8 mouse cellular contexts compared by ENCODE assay signal in genomic region chr1:164217791-164218685, GRCm38 (mm10). TPM values are rescaled to one million over a fixed set of nuclear protein-coding genes. Genes with fewer than 3 reads are reported as not detected.
DNase-seq lines count a peak whose midpoint lies in the region; ATAC-seq and TF ChIP-seq lines count a peak whose summit lies in the region.

No protein-coding gene starts in this region.

- no peak for ATAC-seq in CD4-positive, CD25-positive, alpha-beta regulatory T cell, adult 4 months
- no peak for ATAC-seq in kidney, postnatal 0 days (replicated peaks; ENCODE audit: low FRiP score, low read depth)
- ATAC-seq in liver, embryonic 15.5 days (ENCODE audit: insufficient read depth): no peak

- no peak for TF ChIP-seq CTCF in kidney, postnatal 0 days (IDR thresholded peaks at IDR 0.05; ENCODE audit: low read depth)
- TF ChIP-seq CTCF in kidney, adult 2 months (conservative IDR thresholded peaks at IDR 0.05; ENCODE audit: insufficient read depth, insufficient read length, low read depth, low read length): no peak
- no peak for TF ChIP-seq CTCF in brain, embryonic 14.5 days (IDR thresholded peaks at IDR 0.05; ENCODE audit: borderline replicate concordance, extremely low read depth, insufficient read depth, insufficient read length)

- DNase-seq in CD4-positive, CD25-positive, alpha-beta regulatory T cell, adult 2 months (ENCODE audit: low read depth, low spot score): peak; percentile 7
- DNase-seq in kidney, postnatal 0 days (ENCODE audit: low spot score): peak; percentile 8
- no peak for DNase-seq in kidney, adult 2 months
- peak; percentile 43 for DNase-seq in brain, embryonic 14.5 days (ENCODE audit: low read depth)
- no peak for DNase-seq in gastrocnemius, postnatal 14 days
- DNase-seq in retina, embryonic 14.5 days (ENCODE audit: low spot score): no peak

- 39% methylated on average over 15 of the region's 15 CpGs for WGBS in kidney, postnatal 0 days
- WGBS in kidney, adult 2 months: 42% methylated on average over 15 of the region's 15 CpGs
- 21% methylated on average over 15 of the region's 15 CpGs for WGBS in liver, embryonic 15.5 days (ENCODE audit: insufficient replicate concordance)

- peak overlapping the region; percentile 21 for H3K4me2 ChIP-seq in kidney, postnatal 0 days (ENCODE audit: low read length)
- peak overlapping the region; percentile 16 for H3K4me2 ChIP-seq in liver, embryonic 15.5 days

- intact Hi-C loops in gastrocnemius, postnatal 14 days (cut with DNase I; ENCODE audit: low total_unique reads): no loop called here

- H3K27ac ChIP-seq in kidney, postnatal 0 days: no peak overlapping the region
- no peak overlapping the region for H3K27ac ChIP-seq in kidney, adult 2 months (ENCODE audit: insufficient read depth, low read depth, low read length)
- no peak overlapping the region for H3K27ac ChIP-seq in liver, embryonic 15.5 days (replicated peaks)

- no peaks in the 10 kb centered on the region for H3K27me3 ChIP-seq in kidney, postnatal 0 days (ENCODE audit: insufficient read depth, low read length)
- H3K27me3 ChIP-seq in kidney, adult 2 months (replicated peaks; ENCODE audit: control insufficient read depth, insufficient read depth, low read length): no peaks in the 10 kb centered on the region
- peaks cover 5% of the 10 kb centered on the region; the same call in 1 of the 2 replicates for H3K27me3 ChIP-seq in liver, embryonic 15.5 days

- H3K4me1 ChIP-seq in kidney, postnatal 0 days (replicated peaks; ENCODE audit: insufficient read depth, low read length): no peaks in the 10 kb centered on the region
- H3K4me1 ChIP-seq in kidney, adult 2 months (ENCODE audit: control insufficient read depth, insufficient read depth, low read length): no peaks in the 10 kb centered on the region
- H3K4me1 ChIP-seq in liver, embryonic 15.5 days (replicated peaks): no peaks in the 10 kb centered on the region; the same call in 1 of the 2 replicates

- H3K36me3 ChIP-seq in kidney, postnatal 0 days (ENCODE audit: insufficient read depth, low read length): no peaks in the 10 kb centered on the region
- no peaks in the 10 kb centered on the region for H3K36me3 ChIP-seq in kidney, adult 2 months (ENCODE audit: control insufficient read depth, insufficient read depth, low read length)
- no peaks in the 10 kb centered on the region; the same call in 1 of the 2 replicates for H3K36me3 ChIP-seq in liver, embryonic 15.5 days (replicated peaks)

- no peak overlapping the region for H3K9ac ChIP-seq in kidney, postnatal 0 days (ENCODE audit: low read depth, low read length)
- H3K9ac ChIP-seq in liver, embryonic 15.5 days: no peak overlapping the region

- no peaks in the 10 kb centered on the region for H3K9me3 ChIP-seq in kidney, postnatal 0 days (replicated peaks; ENCODE audit: low read length)
- no peaks in the 10 kb centered on the region for H3K9me3 ChIP-seq in liver, embryonic 15.5 days (replicated peaks)

- no peak for TF ChIP-seq POLR2A in kidney, adult 2 months (IDR thresholded peaks at IDR 0.05; ENCODE audit: low read depth, low read length)
- TF ChIP-seq POLR2A in brain, embryonic 14.5 days (IDR thresholded peaks at IDR 0.05; ENCODE audit: borderline replicate concordance, extremely low read depth, insufficient read depth, insufficient read length, poor library complexity, severe bottlenecking): no peak

- no peak overlapping the region for H3K4me3 ChIP-seq in kidney, postnatal 0 days (replicated peaks; ENCODE audit: low read depth, low read length)
- H3K4me3 ChIP-seq in kidney, adult 2 months (ENCODE audit: insufficient read depth, low read depth, low read length): no peak overlapping the region
- H3K4me3 ChIP-seq in liver, embryonic 15.5 days (replicated peaks): no peak overlapping the region

RNA-seq across cellular contexts. Expression of gene Slc19a2, which starts 30.8 kb away (rescaled TPM):
- 1 to 10 TPM in 1 of 2 experiments, under 1 TPM in 1; 0.76 to 1.6 TPM for polyA plus RNA-seq in CD4-positive, CD25-positive, alpha-beta regulatory T cell, adult 4 months (2017; shearing (Covaris generic))
- polyA plus RNA-seq in kidney, postnatal 0 days (2015; fragmentation: Nextera tagmentation; extraction: Ambion mirVana): 8.6 and 8.7 TPM in 2 replicates
- polyA plus RNA-seq in kidney, adult 2 months (2012; rRNA removed): 11.2 and 12.8 TPM in 2 replicates
- 8.3 and 8.5 TPM in 2 replicates for polyA plus RNA-seq in brain, embryonic 14.5 days (2012; rRNA removed)
- polyA plus RNA-seq in liver, embryonic 15.5 days (2015; fragmentation: Nextera tagmentation; extraction: Ambion mirVana): 26.0 and 27.7 TPM in 2 replicates
- total RNA-seq in gastrocnemius, postnatal 14 days (2021): 1 to 10 TPM; 1.8 to 2.6 TPM

RNA-seq across cellular contexts. Expression of gene Ccdc181, which starts 57.3 kb away (rescaled TPM):
- polyA plus RNA-seq in CD4-positive, CD25-positive, alpha-beta regulatory T cell, adult 4 months (2017; shearing (Covaris generic)): 1 to 10 TPM; 6.8 to 8.8 TPM
- 15.7 and 16.6 TPM in 2 replicates for polyA plus RNA-seq in kidney, postnatal 0 days (2015; fragmentation: Nextera tagmentation; extraction: Ambion mirVana)
- polyA plus RNA-seq in kidney, adult 2 months (2012; rRNA removed): 6.7 and 8.8 TPM in 2 replicates
- polyA plus RNA-seq in brain, embryonic 14.5 days (2012; rRNA removed): 8.9 and 13.0 TPM in 2 replicates
- polyA plus RNA-seq in liver, embryonic 15.5 days (2015; fragmentation: Nextera tagmentation; extraction: Ambion mirVana): 2.8 and 3.2 TPM in 2 replicates
- total RNA-seq in gastrocnemius, postnatal 14 days (2021): 1 to 10 TPM; 5.5 to 5.7 TPM

Comparison
In these comparisons a context has a peak if more than half of its experiments do, and no peak if none do; other contexts are left out.
1. DNase-seq: peak in CD4-positive, CD25-positive, alpha-beta regulatory T cell, adult 2 months (single experiment), kidney, postnatal 0 days (single experiment) and brain, embryonic 14.5 days (single experiment); none in kidney, adult 2 months (single experiment), gastrocnemius, postnatal 14 days (single experiment) and retina, embryonic 14.5 days (single experiment).